Mouse (Mus musculus) bone marrow macrophage, adult 2 months (primary cell): Measurements from ENCODE around the gene Gm20388.

Experiments
- CTCF ChIP-seq: IDR thresholded peaks from 2 replicates; pipeline ENCODE4 v1.5.1; 2012; ENCODE audit warnings: low read depth, mild to moderate bottlenecking, low read length, moderate library complexity
- POLR2A ChIP-seq: IDR thresholded peaks from 2 replicates; pipeline ENCODE4 v1.6.1; 2012; ENCODE audit warnings: mild to moderate bottlenecking, low read depth, low read length, borderline replicate concordance

DNA sequence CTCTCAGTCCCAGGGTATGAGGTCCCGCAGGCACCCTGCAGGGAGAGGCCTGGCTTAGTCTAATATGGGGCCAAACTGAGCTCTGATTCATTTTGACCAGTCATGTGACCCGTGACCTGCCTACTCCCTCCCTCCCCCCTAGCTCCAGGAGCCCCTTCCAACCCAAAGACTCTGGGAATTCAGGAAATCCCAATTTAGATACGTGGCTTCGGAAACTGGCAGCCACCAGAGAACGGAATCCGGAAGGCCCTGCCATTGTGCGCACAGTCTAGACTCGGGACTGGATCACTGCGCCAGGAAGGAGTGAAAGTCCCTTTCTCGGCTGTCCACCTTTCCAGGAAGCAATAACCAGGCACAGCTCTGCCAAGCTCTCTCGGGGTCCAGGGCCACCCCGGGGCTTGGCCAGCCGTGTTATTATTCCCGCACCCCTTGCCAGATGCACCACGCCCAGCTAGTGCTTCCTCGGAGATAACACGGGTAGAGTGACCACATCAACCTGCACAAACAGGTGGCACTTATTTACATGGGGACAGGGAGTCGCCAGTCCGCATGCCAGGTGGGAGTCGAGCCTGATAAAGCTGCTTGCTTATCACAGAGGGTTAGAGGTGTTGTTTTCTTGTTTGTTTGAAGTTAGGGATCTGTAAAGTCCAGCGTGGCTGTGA is 1352.2 kb downstream of the Gm20388 start:
- no peak for TF ChIP-seq CTCF
- TF ChIP-seq POLR2A = no peak
